Mouse (Mus musculus) embryonic fibroblast, embryonic 13.5 days (primary cell): ENCODE measurements around the gene Dcaf5. TPM values are rescaled to one million over a fixed set of nuclear protein-coding genes. Genes with fewer than 3 reads are reported as not detected.

Experiments used
- H3K27ac ChIP-seq: 2 replicates; pipeline ENCODE4 v1.5.1; 2012; ENCODE audit warnings: low read length, control low read depth, inconsistent platforms; ENCODE audit not compliant: insufficient read depth
- H3K4me1 ChIP-seq: 2 replicates; pipeline ENCODE4 v1.6.1; 2011; ENCODE audit warnings: low read length; ENCODE audit not compliant: control insufficient read depth, insufficient read depth
- H3K4me3 ChIP-seq: 2 replicates; pipeline ENCODE4 v1.5.1; 2011; ENCODE audit warnings: mild to moderate bottlenecking, control low read depth, low read length; ENCODE audit not compliant: insufficient read depth
- CTCF ChIP-seq: IDR thresholded peaks from 2 replicates; pipeline ENCODE4 v1.5.1; 2011; ENCODE audit warnings: mild to moderate bottlenecking, control low read depth, low read length, moderate library complexity, borderline replicate concordance; ENCODE audit not compliant: insufficient read depth
- POLR2A ChIP-seq: IDR thresholded peaks from 2 replicates; pipeline ENCODE4 v1.6.1; 2011; ENCODE audit warnings: low read depth, mild to moderate bottlenecking, control low read depth, low read length, moderate library complexity
- polyA plus RNA-seq: library from polyadenylated mRNA; stranded (reverse); fragments of >200 nt; gene quantifications from 2 replicates; pipeline ENCODE4 v1.2.4, GENCODE M21; 2011; ENCODE audit warnings: low read depth; ENCODE audit not compliant: missing spikeins, insufficient read length

Gene Dcaf5
- polyA plus RNA-seq, 1 experiment, result 34.5 TPM

GRCm38 (mm10) chr12:80304518-80304917, 131.9 kb downstream of the Dcaf5 start:
- TF ChIP-seq CTCF (no peak), POLR2A (no peak)
- H3K4me3 ChIP-seq, result no peak overlapping the region

DNA sequence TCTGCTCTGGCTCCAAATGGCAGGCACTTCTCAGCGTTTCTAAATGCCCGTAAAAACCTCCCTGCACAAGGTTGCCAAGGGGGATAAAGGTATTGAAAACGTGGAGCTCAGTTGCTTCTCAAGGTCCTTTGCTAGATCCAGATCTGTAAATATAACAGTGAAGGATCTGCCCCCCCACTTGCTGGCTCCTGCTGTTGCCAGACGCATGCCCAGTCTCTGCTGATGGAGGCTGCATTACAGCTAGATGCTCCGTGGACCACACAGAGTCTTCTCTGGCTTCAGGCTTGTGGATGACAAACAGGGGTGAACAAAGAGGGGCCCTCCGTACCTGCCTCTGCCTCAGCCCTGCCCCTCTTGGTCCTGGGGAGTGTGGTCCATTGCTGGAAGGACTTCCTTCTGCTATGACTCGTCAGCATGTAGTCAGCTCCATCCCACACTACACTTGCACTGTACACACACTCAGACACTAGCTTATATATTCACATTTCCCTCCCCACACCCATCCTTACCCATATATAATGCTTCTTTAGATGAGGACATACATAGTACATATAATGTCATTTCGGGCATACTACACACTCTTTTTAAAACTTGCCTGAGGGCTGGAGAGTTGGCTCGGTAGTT, 135.5 kb downstream of the Dcaf5 start:
- TF ChIP-seq POLR2A (no peak), CTCF (no peak)
- Histone ChIP-seq H3K4me1 (no peaks in the 10 kb centered on the region), H3K4me3 (no peak overlapping the region), H3K27ac (no peak overlapping the region)

More at GRCm38 (mm10) chr12:80304518-80304917, 131.9 kb downstream of the Dcaf5 start:
- Histone ChIP-seq H3K27ac (no peak overlapping the region), H3K4me1 (no peaks in the 10 kb centered on the region)

GRCm38 (mm10) chr12:80298714-80299113, 137.7 kb downstream of the Dcaf5 start:
- H3K4me1 ChIP-seq, result no peaks in the 10 kb centered on the region
- TF ChIP-seq CTCF, result no peak
- TF ChIP-seq POLR2A, result no peak
- no peak overlapping the region for H3K27ac ChIP-seq
- no peak overlapping the region for H3K4me3 ChIP-seq

DNA sequence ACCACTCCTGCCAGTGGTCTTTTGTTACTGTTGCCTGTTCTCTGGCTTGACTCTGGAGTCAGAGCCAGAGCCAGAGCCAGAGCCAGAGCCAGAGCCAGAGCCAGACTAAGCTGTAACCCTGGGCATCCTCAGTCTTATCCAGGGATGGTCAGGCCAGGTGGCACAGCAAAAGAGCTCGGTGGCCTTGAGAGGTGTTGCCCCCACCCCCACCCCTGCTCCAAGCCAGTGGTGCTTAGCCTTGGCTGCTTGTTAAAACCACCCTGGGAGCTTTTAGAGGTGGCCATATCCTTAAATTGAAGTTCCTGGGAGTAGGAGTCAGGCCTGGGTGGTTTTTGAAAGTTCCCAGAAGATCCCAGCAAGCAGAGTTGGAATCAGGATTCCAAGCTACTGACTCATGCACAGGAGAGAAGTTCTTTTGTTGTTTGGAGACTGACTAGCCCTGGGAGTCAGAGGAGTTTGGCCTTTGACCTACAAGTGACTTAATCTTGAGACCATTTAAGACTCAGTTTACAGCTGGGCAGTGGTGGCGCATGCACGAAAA, 144.4 kb downstream of the Dcaf5 start:
- H3K4me3 ChIP-seq, result no peak overlapping the region
- no peak for TF ChIP-seq POLR2A
- no peak for TF ChIP-seq CTCF
- peaks cover 12% of the 10 kb centered on the region for H3K4me1 ChIP-seq
- H3K27ac ChIP-seq, result peak overlapping the region; percentile 95

DNA sequence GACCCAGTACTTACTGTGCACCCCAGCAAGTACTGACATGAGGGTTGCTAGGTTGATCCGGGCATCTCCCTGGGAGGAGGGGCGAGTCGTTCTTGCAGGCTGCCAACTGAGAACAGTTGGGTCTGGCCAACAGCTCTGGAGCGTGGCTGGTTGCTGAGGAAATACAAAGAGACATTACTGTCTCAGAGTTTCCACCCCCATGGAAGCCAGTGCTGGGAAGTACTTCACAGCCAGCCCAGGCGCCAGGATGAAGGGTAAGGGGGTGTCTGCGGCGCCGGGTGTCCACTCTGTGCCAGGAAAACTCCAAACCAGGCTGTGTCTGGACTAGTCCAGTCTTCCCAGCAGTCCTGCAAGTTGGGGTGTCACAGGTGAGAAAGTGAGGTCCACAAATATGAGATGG, 145.4 kb downstream of the Dcaf5 start:
- H3K27ac ChIP-seq, result peak overlapping the region; percentile 95; the same call in 1 of the 2 replicates
- H3K4me1 ChIP-seq, result peaks cover 12% of the 10 kb centered on the region
- no peak overlapping the region for H3K4me3 ChIP-seq
- no peak for TF ChIP-seq CTCF
- no peak for TF ChIP-seq POLR2A

DNA sequence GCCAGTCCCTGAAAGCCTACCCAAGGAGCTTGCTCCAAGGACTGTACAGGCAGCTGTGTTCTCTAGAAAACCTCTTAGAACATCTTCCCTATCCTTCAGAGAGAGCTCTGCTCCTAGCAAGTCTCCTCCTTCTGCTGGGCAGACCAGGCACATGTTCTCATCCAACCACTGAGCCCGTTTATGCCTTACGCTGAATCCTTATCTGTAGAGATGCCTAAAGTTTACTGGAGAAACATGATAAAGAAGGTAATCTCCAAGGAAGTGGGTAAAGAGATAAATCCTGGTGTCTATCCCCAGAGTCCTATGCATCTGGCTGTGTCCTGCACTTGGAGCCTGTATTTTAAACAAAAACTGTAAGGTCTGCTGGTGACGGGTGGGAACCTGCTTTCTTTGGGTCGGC, 145.9 kb downstream of the Dcaf5 start:
- H3K4me3 ChIP-seq, result no peak overlapping the region
- TF ChIP-seq CTCF (no peak), POLR2A (no peak)

GRCm38 (mm10) chr12:80289722-80290121, 146.7 kb downstream of the Dcaf5 start:
- peaks cover 12% of the 10 kb centered on the region for H3K4me1 ChIP-seq
- H3K4me3 ChIP-seq, result no peak overlapping the region
- TF ChIP-seq CTCF (no peak), POLR2A (no peak)
- H3K27ac ChIP-seq, result no peak overlapping the region

More for the DNA sequence above, 145.9 kb downstream of the Dcaf5 start:
- H3K27ac ChIP-seq, result no peak overlapping the region
- H3K4me1 ChIP-seq, result peaks cover 12% of the 10 kb centered on the region

DNA sequence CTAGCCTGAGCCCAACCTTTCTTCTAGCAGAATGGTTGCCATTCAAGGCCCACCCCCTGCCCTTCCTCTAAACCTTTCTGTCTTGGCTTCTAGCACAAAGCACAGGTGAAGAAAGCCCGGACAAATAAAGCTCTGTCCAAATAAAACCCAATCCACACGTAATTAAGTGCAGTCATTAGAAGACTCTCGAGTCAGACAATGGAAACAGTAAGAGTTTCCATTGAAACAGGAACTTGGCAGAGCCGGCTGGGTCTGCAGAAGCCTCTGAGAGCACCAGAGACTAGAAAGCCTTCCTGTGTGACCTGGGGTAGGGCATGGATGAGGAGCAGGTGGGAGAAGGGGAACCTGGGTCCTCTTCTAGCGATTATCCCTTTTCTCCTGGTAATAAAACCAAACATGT, 150.5 kb downstream of the Dcaf5 start:
- H3K4me3 ChIP-seq, result no peak overlapping the region
- TF ChIP-seq CTCF, result no peak
- no peak for TF ChIP-seq POLR2A

More for the DNA sequence above, 150.5 kb downstream of the Dcaf5 start:
- Histone ChIP-seq H3K27ac (no peak overlapping the region), H3K4me1 (no peaks in the 10 kb centered on the region)

Other genes with a start within 250 kb of the Dcaf5 start
- 488 and 794 TPM in 2 replicates for gene Actn1, start 176.2 kb downstream of the Dcaf5 start, polyA plus RNA-seq
- gene Exd2, start 26.5 kb upstream of the Dcaf5 start, polyA plus RNA-seq, result 15.6 and 23.9 TPM in 2 replicates
- 3.4 and 7.8 TPM in 2 replicates for gene Galnt16, start 81.7 kb upstream of the Dcaf5 start, polyA plus RNA-seq
- 31.6 and 32.1 TPM in 2 replicates for gene Slc39a9, start 207.3 kb upstream of the Dcaf5 start, polyA plus RNA-seq
- 50.3 and 89.4 TPM in 2 replicates for gene Erh, start 207.7 kb upstream of the Dcaf5 start, polyA plus RNA-seq